Mouse (Mus musculus): Measurements from ENCODE around the gene Kcnn1.

Gene Kcnn1

GRCm38 (mm10) chr8:70868559-70869198 lies 5.6 kb upstream of the Kcnn1 start:
- DNase-seq (ENCODE audit: low read depth, low spot score): no peak

DNA sequence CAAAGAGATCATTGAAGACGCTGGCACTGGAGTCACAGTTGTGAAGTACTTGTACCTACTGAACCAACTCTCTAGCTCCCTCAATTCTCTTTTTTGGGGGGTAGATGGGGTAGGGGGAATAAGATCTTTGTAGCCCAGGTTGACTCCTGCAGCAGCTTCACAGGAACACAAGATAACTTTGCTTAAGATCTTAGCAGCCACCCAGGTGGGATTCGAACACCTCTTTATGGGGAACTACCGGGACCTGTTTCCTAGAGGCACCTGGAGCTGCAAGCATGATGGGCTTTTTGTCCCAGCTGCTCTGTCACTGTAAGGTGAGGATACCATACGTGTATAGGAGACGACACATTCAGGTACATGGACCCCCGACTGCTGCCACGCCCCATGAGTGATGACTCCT lies 3.5 kb upstream of the Kcnn1 start:
- no peak for DNase-seq (ENCODE audit: low read depth, low spot score)

DNA sequence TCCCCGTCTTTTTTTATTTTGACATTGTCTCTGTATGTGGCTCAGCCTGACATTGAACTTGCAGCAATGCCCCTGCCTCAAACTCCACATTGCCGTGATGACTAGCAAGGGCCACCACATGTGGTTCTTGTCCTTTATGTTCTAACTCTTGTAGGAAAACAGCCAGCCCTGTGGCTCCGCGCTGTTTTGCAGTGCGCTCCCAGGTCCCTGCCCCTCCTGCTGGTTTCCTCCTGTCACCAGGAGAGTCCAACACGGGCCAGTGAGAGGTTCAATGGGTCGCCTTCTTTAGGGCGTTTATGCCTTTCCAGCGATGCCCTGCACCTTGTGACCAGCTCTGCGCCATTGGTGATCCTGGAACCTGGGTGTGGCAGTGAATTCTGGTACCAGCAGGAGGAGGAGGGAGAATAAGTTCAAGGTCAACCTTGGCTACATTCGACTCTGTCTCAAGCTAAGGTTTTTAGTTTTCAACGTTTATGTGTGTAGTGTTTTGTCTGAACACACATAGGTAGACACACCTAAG lies 3.0 kb upstream of the Kcnn1 start:
- DNase-seq (ENCODE audit: low read depth, low spot score): no peak

GRCm38 (mm10) chr8:70865350-70866000 lies 2.4 kb upstream of the Kcnn1 start:
- peak; percentile 100 for DNase-seq (ENCODE audit: low read depth, low spot score)

DNA sequence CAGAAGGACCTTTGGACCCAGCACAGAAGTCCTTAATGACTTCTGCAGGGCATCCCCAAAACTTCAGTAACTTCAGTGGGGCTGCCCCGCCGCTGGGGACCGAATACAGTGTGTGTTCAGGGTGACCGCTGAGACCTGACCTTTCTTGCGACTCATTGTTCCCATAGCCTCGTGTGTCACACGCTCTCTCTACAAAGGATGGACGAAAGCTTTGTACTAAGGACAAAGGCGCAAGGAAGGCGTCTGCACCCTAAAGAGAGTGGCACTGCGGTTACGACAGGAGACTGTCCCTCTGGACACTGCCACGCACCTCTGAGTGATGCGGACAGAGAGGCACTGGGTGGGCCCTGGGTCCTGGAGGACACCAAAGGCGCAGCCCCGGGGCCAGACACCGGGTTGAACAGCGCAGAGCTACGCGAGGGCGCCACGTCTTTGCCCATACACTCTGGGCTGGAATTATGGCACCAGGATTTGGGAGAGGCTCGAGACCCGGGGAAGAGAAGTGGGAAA lies 1.7 kb upstream of the Kcnn1 start:
- peak; percentile 33 for DNase-seq (ENCODE audit: low read depth, low spot score)

DNA sequence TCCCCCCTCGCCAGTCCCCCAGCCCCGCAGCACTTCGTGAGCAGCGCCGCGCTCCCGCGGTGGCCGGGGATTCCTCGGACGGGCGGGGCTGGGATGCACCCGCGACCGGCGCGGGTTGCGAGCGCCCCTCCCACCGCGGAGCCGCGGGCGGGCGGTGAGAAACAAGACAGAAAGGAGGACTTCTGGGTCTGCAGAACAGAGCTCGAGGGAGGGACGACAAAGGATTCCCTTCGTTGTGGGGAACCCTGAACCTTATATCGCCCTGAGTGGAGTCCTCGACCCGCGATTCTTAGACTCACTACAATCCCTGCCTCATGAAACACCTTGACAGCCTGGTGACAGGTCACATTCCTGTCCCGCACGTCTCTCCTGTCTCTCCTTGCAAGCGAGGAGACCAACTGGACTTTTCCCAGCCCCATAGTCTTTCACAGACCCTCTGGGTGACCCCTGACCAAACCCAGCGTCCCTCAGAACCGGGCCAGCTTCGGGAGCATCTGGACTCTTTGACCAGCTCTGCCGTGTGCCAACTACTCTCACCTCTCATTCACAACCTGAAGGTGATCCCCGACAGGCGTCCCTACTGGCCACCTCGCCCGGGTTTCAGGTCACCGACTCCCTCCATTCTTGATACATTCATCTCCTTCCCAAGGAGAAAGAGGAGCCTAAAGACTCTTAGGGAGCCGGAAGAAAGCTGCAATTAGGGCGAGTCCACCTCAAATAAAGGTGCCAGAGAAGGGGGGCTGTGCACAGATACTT lies 1.1 kb upstream of the Kcnn1 start:
- DNase-seq (ENCODE audit: low read depth, low spot score): no peak

DNA sequence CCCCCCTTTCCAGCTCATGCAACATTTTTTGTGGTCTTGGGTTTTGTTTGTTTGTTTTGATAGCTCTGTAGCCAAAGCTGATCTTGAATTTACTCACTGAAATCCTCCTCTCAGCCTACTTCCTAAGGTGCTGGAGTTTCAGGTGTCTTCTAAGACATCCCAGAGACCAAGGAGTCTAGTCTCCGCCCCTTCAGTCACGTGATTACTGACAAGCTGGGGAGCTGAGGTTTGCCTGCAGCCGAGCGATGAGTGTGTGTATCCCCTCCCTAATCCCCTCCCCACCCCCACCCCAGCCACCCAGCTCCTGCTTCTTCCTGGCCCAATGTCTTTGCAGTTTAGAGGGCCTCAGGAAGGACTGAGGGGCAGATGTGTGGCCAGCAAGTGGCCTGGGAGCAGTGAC lies 5.5 kb downstream of the Kcnn1 start:
- DNase-seq (ENCODE audit: low read depth, low spot score): no peak

- DNase-seq (ENCODE audit: low read depth, low spot score): no peak
Measured at GRCm38 (mm10) chr8:70856541-70857197, 6.4 kb downstream of the Kcnn1 start.

DNA sequence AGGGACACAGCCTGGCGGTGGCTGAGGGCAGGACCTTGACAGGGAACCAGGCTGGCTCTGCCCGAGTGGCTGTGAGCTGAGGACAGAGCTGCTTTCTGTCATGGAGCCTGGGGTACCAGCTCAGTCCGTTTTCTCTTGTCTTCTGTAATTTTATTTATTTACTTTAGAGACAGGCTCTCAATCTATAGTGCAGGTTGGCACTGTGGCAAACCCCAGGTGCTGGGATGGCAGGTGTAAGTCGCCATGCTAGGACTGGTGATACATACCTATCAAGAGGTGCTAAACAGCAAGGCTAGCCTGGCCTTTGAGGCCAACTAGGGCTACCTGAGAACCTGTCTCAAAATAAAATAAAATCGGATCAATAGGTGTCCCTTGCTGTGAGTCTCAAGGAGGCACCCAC lies 7.0 kb downstream of the Kcnn1 start:
- DNase-seq (ENCODE audit: low read depth, low spot score): no peak

DNA sequence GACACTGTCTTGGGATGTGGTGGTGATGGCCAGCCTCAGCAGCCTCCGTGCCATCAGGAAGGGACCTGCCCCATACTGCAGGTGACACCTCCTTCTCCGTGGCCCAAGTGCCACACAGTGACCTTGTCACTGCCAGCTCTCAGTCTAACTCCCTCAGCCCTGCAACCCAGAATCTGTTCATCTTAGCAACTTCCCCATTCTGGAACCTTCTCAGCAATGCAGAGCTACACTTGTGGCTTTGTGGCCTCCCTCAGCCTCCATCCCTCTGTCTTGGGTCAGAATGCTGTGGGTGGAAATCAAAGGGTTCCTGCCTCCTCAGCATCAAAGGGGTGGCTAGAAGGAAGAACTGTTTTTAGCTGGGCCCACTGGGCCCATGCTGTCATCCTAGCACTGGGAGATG lies 9.2 kb downstream of the Kcnn1 start:
- no peak for DNase-seq (ENCODE audit: low read depth, low spot score)

DNA sequence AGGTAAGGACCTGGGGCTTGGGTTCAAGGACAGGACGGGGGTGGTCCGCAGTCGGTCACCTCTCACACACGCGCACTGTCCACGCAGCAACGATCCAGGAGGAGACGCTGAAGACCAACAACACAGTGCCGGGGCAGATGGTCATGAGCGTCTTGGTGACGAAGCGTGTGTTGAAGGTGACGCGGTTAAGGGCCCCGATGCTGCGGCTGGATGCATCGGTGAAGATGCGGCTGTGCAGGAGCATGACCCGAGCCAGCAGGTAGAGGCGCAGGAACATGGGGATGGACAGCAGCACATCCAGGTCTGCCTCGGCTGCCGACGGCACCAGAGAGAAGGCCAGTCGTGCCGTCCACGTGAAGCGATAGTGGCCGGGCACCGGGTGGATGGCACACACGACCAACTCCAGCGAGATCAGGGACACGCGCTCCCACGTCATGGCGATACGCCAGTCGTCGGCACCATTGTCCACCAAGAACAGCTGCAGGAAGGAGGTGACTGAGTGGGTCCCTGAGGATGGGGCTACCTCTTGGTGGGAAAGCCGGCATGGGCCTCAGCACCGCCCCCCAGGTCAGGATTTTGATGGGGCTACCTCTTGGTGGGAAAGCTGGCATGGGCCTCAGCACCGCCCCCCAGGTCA lies 10.3 kb downstream of the Kcnn1 start:
- no peak for DNase-seq (ENCODE audit: low read depth, low spot score)

GRCm38 (mm10) chr8:70851837-70852236 lies 11.2 kb downstream of the Kcnn1 start:
- no peak for DNase-seq (ENCODE audit: low read depth, low spot score)

- no peak for DNase-seq (ENCODE audit: low read depth, low spot score)
Measured at GRCm38 (mm10) chr8:70850947-70851346, 12.1 kb downstream of the Kcnn1 start.

DNA sequence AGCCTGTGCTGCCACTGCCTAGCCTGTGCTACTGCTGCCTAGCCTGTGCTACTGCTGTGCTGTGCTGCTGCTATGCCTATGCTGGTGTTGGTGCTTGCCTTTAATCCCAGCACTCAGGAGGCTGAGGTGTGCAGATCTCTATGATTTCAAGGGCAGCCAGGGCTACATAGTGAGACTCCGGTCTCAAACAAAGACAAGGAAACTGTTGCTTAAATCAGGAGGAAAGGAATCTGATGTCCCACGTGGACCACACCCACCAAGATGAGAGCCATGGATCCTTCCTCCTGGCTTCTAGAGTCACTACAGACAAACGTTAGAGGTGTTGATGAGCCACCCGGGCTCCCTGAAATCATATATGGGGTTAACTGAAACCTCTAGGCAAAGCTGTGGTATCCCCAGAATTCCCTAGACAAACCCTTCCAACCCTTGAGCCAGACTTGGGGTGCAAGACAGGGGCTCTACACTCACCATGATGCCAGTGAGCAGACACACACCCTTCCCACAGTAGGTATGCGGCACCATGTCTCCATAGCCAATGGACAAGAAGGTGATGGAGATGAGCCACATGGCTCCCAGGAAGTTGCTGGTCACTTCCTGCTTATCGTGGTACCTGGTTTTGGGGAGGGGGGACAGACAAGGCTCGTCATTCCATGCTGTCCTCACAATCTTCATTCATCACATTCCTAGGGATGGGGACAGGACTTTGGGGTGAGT lies 12.8 kb downstream of the Kcnn1 start:
- DNase-seq (ENCODE audit: low read depth, low spot score): no peak

DNA sequence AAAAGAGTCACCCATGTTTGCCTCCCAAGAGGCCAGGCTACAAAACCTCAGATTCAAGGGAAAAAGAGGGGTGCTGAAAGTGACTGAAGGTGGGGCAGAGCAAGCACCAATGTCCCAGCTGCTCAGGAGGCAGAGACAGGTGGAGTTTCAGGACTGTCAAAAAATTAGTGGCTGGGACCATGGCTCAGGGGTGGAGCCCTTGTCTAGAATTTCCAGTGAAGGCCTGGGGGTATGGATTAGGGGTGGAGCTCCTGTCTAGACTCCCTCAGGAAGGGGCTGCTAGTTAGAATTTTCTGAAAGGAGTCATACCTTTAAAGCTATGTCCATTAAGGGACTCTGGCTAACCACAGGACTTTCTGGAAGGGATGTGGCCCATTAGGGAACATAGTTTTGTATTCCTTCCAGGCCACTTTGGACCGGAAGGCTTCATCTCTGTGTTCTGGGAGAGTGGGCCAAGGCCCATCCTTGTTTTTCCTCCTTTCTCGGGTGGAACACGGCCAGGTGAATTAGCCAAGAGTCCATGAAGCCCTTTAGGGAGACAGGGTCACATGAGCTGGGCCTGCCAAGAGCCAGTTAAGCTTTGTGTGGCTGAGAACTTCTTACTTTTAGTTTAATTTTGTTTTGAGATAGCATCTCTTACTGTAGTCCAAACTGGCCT lies 13.6 kb downstream of the Kcnn1 start:
- DNase-seq (ENCODE audit: low read depth, low spot score): peak; percentile 25

DNA sequence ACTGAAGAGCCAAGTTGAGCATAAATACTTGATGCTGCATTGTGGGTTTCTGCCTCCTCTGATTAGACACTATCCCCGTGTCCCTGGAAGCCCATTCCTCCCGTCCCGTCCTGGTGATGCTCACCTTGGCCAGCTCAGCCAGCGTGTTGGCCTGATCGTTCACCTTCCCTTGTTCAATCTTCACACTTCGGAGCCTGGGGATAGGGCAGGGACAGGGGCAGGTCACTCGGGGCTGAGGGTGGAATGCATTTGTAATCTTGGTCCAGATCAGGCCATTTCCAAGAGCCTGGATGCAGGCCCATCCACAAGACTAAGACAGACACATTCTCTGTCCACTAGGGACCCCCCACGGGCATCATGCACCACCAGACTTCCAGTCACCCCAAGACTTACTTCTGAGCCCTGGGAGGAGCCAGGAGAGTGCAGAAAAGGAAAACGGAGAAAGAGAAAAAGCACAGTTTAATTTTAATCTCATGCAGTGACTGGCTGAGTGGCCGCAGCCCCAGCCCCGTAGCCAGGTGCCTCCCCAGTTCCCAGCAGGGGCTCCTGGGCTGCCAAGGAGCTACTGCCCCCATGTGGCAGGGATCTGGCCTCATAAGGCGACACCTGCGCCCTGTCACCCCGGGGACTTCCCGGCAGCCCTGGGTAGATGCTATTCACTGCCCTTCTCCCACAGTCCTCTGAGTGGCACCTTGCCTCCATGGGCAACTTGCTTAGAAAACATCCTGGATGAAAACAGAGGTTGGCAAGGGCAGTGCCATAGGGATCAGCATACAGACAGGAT lies 16.5 kb downstream of the Kcnn1 start:
- no peak for DNase-seq (ENCODE audit: low read depth, low spot score)

DNA sequence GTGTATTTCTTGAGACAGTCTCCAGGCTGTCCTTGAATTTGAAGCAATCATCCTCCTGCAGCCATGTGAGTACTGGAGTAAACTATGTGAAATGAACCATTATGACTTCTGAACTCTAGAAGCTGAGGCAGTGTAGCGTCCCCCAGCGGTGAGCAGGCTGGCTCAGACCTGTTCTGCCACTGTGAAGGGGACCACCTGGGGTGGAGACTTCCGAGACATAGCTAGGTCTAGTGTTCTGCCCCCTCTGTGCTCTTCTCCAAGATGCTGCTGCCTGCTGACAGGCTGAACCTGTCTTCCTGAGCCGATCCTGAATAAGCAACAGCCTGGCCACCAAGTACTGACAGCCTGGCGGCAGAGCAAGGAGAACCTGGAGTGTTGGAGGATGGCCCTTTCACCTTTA lies 17.9 kb downstream of the Kcnn1 start:
- DNase-seq (ENCODE audit: low read depth, low spot score): no peak

GRCm38 (mm10) chr8:70844523-70844922 lies 18.5 kb downstream of the Kcnn1 start:
- DNase-seq (ENCODE audit: low read depth, low spot score): peak; percentile 94

DNA sequence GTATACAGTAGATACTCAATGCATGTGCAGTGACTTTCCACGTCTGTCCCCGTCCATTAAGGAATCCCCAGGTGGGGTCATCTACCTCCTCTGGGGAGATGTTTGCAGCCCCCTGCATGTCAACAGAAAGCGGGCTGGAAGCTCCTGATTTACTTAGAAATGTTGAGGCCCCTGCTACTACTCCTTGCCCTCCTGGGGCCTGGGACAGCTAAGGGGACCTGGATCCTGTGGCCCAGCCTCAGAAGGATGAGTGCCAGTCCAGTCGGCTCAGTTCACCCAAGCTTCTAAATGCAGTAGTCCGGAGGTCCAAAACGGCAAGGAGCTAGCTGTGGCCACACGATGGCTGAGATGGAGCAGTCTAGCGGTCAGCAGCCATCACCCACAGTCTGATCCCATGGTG lies 19.1 kb downstream of the Kcnn1 start:
- no peak for DNase-seq (ENCODE audit: low read depth, low spot score)
